Mouse (Mus musculus): ENCODE measurements around the gene Eef1b2.
"Not testable (repeated sequence)": the region's sequence is repeated elsewhere in the genome, so short reads cannot be mapped to it uniquely, and the experiment has no call there.

Eef1b2 gene

GRCm38 (mm10) chr1:63176604-63177421, at the start of gene Eef1b2, which contains the start of gene Ndufs1:
Gene Eef1b2, plus strand, starts transcription at chr1:63176825.
Gene Ndufs1, minus strand, starts transcription at chr1:63176833.
- DNase-seq (ENCODE audit: low spot score) = peak; percentile 98

GRCm38 (mm10) chr1:63129273-63129672, 47.4 kb upstream of the Eef1b2 start:
- no peak for DNase-seq (ENCODE audit: low spot score)

- no peak for DNase-seq (ENCODE audit: low spot score)
Observed at GRCm38 (mm10) chr1:63129857-63130690, 46.6 kb upstream of the Eef1b2 start.

DNA sequence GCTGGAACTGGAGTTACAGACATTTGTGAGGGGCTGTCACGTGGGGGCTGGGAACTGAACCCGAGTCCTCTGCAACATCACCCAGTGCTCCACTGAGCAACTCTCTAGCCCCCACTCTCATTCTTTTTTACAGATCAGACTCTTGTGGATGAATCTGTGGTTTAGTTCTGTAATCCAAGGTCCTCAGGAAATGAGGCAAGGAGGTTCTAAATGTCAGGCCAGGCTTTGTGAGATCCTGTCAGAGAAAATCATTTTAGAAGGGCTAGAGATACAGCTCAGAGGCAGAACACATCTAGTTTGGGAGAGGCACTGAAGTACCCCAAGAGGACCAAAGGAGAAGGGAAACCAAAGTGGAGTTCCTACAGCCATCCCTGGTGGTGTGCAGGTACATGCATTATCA, 45.7 kb upstream of the Eef1b2 start:
- DNase-seq (ENCODE audit: low spot score) = no peak

DNA sequence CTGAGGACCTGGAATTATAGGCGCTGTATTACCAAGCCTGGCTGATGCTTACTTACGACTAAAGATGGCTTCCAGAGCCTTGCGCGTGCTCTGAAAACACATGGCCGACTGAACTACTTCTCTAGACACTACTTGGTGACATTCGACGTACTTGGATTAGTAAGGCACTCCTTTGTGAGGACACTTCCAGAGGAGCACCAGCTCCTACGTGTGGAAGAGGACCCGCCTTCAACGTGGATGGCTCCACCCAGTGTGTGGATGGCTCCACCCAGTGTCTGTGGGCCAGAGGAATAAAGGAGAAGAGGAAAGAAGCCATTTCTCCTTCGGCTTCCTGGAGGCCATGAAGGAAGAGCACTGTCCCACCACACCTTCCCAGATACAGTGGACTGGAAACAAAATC, 44.9 kb upstream of the Eef1b2 start:
- no peak for DNase-seq (ENCODE audit: low spot score)

DNA sequence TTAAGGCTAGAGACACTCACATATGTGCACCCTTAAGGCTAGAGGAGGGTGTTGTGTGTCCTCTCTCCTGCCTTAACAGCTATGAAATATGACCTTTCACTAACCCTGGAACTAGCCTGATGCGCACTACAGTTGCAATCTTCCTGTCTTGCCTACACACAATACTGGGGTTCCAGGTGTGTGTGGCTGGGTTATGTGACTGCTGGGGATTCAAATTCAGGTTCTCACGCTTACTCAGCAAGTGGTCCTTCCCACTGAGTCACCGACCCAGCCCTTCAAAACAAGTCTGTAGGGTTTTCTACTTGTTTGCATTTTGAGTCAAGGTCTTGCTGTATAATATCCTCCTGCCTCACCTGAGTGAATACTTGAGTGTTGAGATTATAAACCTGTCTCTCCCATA, 42.1 kb upstream of the Eef1b2 start:
- no peak for DNase-seq (ENCODE audit: low spot score)

GRCm38 (mm10) chr1:63137971-63138370, 38.7 kb upstream of the Eef1b2 start:
- DNase-seq (ENCODE audit: low spot score) = no peak

GRCm38 (mm10) chr1:63138586-63138985, 38.0 kb upstream of the Eef1b2 start:
- DNase-seq (ENCODE audit: low spot score) = not testable (repeated sequence)

GRCm38 (mm10) chr1:63140231-63140630, 36.4 kb upstream of the Eef1b2 start:
- DNase-seq (ENCODE audit: low spot score) = no peak

- DNase-seq (ENCODE audit: low spot score) = no peak
Observed at GRCm38 (mm10) chr1:63168638-63169037, 8.0 kb upstream of the Eef1b2 start.

DNA sequence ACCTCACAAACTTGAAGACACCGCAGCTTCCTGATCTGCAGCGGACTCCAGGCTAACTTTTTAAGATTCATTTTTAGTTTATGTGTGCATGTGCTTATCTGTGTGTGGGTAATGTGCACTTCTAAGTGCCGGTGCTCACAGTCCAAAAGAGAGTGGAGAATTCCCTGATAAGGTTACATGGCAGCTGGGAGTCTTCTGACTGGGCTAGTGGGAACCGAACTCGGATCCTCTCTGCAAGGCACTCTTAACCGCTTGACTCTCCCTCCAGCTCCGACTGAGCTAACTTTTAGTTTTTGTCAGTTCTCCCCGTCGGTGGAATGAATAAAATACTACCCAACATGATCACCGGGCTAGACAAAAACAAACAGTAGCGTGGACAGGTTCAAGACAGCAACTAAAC, 772 bp upstream of the Eef1b2 start:
- DNase-seq (ENCODE audit: low spot score) = no peak

- no peak for DNase-seq (ENCODE audit: low spot score)
Observed at GRCm38 (mm10) chr1:63176259-63176603, 394 bp upstream of the Eef1b2 start.

- peak; percentile 39 for DNase-seq (ENCODE audit: low spot score)
Observed at GRCm38 (mm10) chr1:63178308-63178707, 1.7 kb downstream of the Eef1b2 start.

- no peak for DNase-seq (ENCODE audit: low spot score)
Observed at GRCm38 (mm10) chr1:63180122-63180521, 3.5 kb downstream of the Eef1b2 start.

GRCm38 (mm10) chr1:63180575-63180974, 4.0 kb downstream of the Eef1b2 start:
- not testable (repeated sequence) for DNase-seq (ENCODE audit: low spot score)

DNA sequence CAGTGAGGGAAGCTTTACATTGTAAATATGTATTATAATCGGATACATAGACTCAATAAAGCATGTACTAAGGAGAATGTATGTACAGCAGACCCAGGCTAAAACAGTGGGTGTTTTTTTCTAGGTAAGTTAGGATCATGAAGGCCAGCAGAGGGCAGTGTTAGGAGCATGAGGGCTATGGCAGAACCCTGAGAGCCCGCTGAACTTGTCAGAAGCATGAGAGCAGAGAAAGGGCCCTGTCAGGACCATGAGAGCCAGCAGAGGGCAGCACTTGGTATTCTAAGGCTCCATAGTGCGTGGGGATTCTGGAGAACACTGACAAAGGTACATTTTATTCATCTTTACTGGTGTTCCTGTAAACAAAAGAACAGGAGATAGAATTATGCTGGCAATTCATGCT, 4.4 kb downstream of the Eef1b2 start:
- peak; percentile 97 for DNase-seq (ENCODE audit: low spot score)

- DNase-seq (ENCODE audit: low spot score) = no peak
Observed at GRCm38 (mm10) chr1:63181480-63181879, 4.9 kb downstream of the Eef1b2 start.

GRCm38 (mm10) chr1:63182212-63182611, 5.6 kb downstream of the Eef1b2 start:
- peak; percentile 68 for DNase-seq (ENCODE audit: low spot score)

DNA sequence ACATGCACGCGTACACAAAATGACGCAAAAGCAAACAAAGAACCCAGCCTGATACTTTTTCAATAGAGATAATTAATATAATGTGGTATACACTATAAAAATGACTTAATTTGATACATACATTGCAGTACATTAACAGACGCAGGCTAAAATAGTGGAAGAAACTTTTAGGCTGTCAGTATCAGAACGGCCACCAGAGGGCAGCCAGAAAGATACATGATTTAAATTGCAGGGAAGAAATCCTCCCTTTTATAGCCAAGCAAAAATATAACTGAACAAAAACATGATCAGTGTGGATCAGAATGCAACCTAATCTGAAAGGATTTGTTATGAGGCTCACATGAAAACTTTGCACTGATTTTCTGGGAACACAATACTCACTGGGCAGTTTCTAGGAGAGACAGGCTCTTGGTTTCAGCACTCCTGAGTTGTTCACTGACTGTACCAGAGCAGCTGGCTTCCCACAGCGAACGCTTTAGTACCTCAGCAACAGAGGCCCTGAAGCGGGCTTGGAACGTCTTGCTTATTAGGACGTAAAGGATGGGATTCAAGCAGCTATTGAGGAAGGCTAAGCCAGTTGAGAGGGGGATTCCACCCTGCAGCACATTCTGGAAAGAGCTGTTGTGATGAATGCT, 6.1 kb downstream of the Eef1b2 start:
- DNase-seq (ENCODE audit: low spot score) = peak; percentile 68

GRCm38 (mm10) chr1:63185430-63185829, 8.8 kb downstream of the Eef1b2 start:
- DNase-seq (ENCODE audit: low spot score) = not testable (repeated sequence)

- peak; percentile 81 for DNase-seq (ENCODE audit: low spot score)
Observed at GRCm38 (mm10) chr1:63188536-63188935, 11.9 kb downstream of the Eef1b2 start.

- DNase-seq (ENCODE audit: low spot score) = peak; percentile 36
Observed at GRCm38 (mm10) chr1:63190851-63191250, 14.2 kb downstream of the Eef1b2 start.

Measured in adipocyte (in vitro differentiated cells).